Mouse (Mus musculus) neural tube, embryonic 11.5 days (tissue): ENCODE results near the gene Plagl1. TPM values are rescaled to one million over a fixed set of nuclear protein-coding genes. Genes with fewer than 3 reads are reported as not detected.

Source experiments
- ATAC-seq: fragments of 200-750 bp; cut with Nextera tagmentation; 2 replicates; pipeline ENCODE4 v1.8.0; 2017; ENCODE audit warnings: moderate number of reproducible peaks, mild to moderate bottlenecking, moderate TSS enrichment, moderate library complexity; ENCODE audit not compliant: insufficient read depth, low FRiP score, low TSS enrichment
- DNase-seq: peaks from one replicate; pipeline ENCODE4 v3.0.0-alpha.2; 2015; ENCODE audit warnings: low spot score
- H3K27ac ChIP-seq: fragments of 300-500 bp; sonication (generic); 2 replicates; pipeline ENCODE4 v1.5.1; 2014; ENCODE audit warnings: low read depth, mild to moderate bottlenecking, low read length
- H3K27me3 ChIP-seq: fragments of 300-500 bp; sonication (generic); 2 replicates; pipeline ENCODE4 v1.6.1; 2014; ENCODE audit warnings: mild to moderate bottlenecking, low read length, mixed read lengths; ENCODE audit not compliant: control insufficient read depth, insufficient read depth
- H3K36me3 ChIP-seq: fragments of 300-500 bp; sonication (generic); 2 replicates; pipeline ENCODE4 v1.6.1; 2014; ENCODE audit warnings: mild to moderate bottlenecking, low read length, moderate library complexity, mixed read lengths; ENCODE audit not compliant: control insufficient read depth, insufficient read depth
- H3K4me1 ChIP-seq: fragments of 300-500 bp; sonication (generic); 2 replicates; pipeline ENCODE4 v1.6.1; 2014; ENCODE audit warnings: low read length, mixed read lengths; ENCODE audit not compliant: control insufficient read depth, insufficient read depth
- H3K4me2 ChIP-seq: fragments of 300-500 bp; sonication (generic); 2 replicates; pipeline ENCODE4 v1.6.1; 2014; ENCODE audit warnings: low read depth, mild to moderate bottlenecking, moderate library complexity
- H3K4me3 ChIP-seq: fragments of 300-500 bp; sonication (generic); 2 replicates; pipeline ENCODE4 v1.5.1; 2014; ENCODE audit warnings: low read depth, low read length
- H3K9ac ChIP-seq: fragments of 300-500 bp; sonication (generic); 2 replicates; pipeline ENCODE4 v1.6.1; 2014; ENCODE audit warnings: mild to moderate bottlenecking, low read length
- H3K9me3 ChIP-seq: fragments of 300-500 bp; sonication (generic); 2 replicates; pipeline ENCODE4 v1.6.1; 2016; ENCODE audit warnings: low read length; ENCODE audit not compliant: control insufficient read depth
- WGBS: fragments of 180-500 bp; shearing (Covaris S2); extraction: QIAGEN DNeasy Blood & Tissue Kit; methylation state at CpG from one replicate; pipeline ENCODE4 v1.1.7; 2014; 5-methylcytosine and 5-hydroxymethylcytosine counted together
- polyA plus RNA-seq: library from polyadenylated mRNA; unstranded; fragments of >200 nt; fragmentation: Nextera tagmentation; extraction: Ambion mirVana; gene quantifications from 2 replicates; pipeline ENCODE4 v1.2.1, GENCODE M21; 2014

Plagl1 gene
- polyA plus RNA-seq, 1 experiment from 2014 or later, result 150 TPM

DNA sequence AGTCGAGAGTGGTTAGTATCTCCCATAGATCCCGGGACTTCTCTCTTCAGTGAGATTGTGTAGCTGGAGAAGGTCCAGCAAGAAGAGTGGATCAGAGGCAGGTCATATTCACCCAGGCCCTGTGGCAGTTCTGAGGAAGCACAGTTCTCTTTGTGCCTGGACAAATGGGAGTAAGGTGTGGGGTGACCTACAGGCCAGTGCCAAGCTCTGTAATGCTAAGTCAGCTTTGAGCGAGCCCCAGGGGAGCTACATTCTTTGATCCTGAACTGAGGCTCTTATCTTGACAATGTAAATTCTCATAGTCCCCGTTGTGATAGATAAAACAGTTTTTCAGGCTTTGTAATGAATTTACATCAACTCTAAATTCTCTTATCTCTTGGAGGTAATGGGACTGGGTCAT is 42.1 kb downstream of the Plagl1 start:
- ATAC-seq, result no peak
- Histone ChIP-seq H3K4me3 (no peak overlapping the region), H3K27ac (no peak overlapping the region), H3K9ac (no peak overlapping the region), H3K4me1 (no peaks in the 10 kb centered on the region), H3K36me3 (no peaks in the 10 kb centered on the region), H3K9me3 (no peaks in the 10 kb centered on the region), H3K4me2 (no peak overlapping the region), H3K27me3 (no peaks in the 10 kb centered on the region)
- 70% methylated on average over 4 of the region's 4 CpGs for WGBS
- DNase-seq, result no peak

DNA sequence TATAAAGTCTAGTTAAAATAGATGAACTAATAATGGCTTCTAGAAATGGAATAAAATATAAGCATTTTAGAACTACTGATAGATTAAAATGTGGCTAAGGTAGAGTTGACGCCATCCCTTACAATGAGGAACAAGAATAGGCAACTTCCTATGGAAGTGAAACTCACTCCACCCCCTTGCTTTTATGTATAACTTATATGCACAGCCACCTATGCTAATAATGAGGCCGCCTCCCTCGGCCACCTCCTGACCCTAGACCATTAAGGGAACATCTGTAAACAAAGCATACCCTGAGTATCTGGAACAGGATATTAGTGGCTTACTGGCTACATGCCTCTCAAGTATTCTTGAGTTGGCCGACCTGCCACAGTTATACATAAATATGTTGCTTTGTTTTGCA is 43.5 kb downstream of the Plagl1 start:
- 79% methylated on average over 4 of the region's 4 CpGs for WGBS
- ATAC-seq (no peak), DNase-seq (no peak)
- Histone ChIP-seq H3K4me3 (no peak overlapping the region), H3K4me1 (peaks cover 3% of the 10 kb centered on the region), H3K9me3 (no peaks in the 10 kb centered on the region), H3K27me3 (no peaks in the 10 kb centered on the region), H3K4me2 (no peak overlapping the region), H3K36me3 (no peaks in the 10 kb centered on the region), H3K9ac (no peak overlapping the region), H3K27ac (no peak overlapping the region)

DNA sequence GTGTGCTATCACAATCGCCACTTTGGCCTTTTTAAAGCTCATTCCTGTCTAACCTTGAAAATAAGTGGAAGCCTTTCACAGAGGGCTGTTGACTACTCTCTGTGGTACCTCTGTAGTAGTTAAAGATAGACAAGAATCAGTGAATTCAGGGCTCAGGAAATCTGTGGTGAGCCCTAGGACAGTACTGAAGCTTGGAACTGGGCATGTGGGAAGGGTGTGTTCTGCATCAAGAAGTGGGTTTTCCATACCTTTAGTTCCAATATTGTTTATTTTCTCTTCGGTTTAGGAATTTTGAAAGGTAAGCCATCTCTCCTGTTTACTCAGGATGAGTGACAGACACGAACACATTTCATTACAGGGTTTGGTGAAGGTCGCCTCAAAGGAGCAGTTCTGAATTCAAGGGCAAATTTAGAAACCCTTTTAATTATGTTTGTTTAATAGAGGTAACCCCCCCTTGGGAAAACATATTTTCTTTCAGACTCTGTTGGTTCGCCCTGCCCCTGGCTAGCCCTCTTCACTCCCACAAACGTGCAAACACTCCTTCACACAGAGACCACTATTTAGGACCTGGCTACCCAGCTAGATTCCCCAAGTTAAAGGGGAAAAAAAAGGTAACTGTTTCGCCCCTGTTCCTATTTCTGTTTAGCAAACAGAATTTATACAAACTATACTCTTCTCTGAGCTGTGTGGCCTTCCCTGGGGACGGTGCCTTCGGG is 46.8 kb downstream of the Plagl1 start:
- H3K4me1 ChIP-seq, result peaks cover 17% of the 10 kb centered on the region
- no peak overlapping the region for H3K4me2 ChIP-seq
- no peak overlapping the region for H3K4me3 ChIP-seq
- no peaks in the 10 kb centered on the region for H3K27me3 ChIP-seq
- ATAC-seq (no peak), DNase-seq (no peak)
- no peaks in the 10 kb centered on the region for H3K9me3 ChIP-seq
- H3K36me3 ChIP-seq, result no peaks in the 10 kb centered on the region
- H3K9ac ChIP-seq, result no peak overlapping the region
- peak overlapping the region; percentile 51 for H3K27ac ChIP-seq
- WGBS, result 51% methylated on average over 9 of the region's 9 CpGs

DNA sequence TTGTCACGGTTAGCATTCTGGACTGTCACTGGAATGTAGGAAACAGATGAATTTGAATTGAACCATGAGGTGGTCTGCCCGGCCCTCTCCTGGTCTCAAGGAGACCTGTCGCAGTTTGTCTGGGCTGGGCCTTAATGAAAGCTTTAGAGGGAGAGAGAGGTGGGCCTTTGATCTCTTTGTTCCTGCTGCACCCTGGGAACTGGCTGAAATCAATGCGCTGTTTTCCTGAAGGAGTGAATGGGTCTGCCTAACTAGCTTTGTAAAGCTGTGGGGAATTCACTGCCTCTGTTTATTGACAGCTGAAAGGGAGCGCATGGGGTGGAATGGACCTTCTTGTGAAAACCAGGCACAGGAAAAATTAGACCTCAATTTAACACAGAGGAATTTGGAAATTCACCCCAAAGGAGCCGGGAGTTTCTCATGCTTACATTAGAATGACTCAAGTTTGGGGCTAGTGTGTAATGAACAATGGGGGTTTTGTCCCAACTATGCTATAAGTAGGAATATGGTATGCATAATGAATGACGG is 47.8 kb downstream of the Plagl1 start:
- ATAC-seq, result peak; percentile 88
- no peak overlapping the region for H3K4me3 ChIP-seq
- WGBS, result 6% methylated on average over 7 of the region's 7 CpGs

DNA sequence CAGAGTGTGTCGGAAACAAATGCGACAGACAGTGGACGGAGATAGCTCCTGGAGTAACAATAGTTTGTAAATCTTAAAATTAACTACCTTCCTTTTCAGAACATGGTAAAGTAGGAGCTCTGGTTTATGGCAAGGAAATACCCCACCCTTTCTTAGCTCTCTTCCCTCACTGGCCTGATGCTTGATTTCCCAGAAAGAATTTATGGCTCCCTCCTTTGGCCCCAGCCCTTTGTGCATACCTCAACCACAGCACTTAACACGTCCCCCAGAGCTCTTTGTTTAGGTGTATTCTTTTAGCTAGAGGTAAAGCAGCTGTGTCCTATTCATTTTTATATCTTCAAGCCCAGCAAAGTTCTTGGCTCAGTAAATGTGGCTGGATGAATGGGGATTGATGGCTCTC is 48.5 kb downstream of the Plagl1 start:
- Histone ChIP-seq H3K4me3 (no peak overlapping the region), H3K9me3 (no peaks in the 10 kb centered on the region), H3K27ac (peak overlapping the region; percentile 51), H3K36me3 (no peaks in the 10 kb centered on the region), H3K4me2 (no peak overlapping the region), H3K4me1 (peaks cover 24% of the 10 kb centered on the region), H3K27me3 (no peaks in the 10 kb centered on the region), H3K9ac (no peak overlapping the region)
- 19% methylated on average over 4 of the region's 4 CpGs for WGBS
- ATAC-seq (peak; percentile 52), DNase-seq (no peak)

More for the DNA sequence above, 47.8 kb downstream of the Plagl1 start:
- Histone ChIP-seq H3K9ac (no peak overlapping the region), H3K27ac (peak overlapping the region; percentile 51), H3K9me3 (no peaks in the 10 kb centered on the region), H3K27me3 (no peaks in the 10 kb centered on the region), H3K36me3 (no peaks in the 10 kb centered on the region), H3K4me2 (no peak overlapping the region), H3K4me1 (peaks cover 24% of the 10 kb centered on the region)
- peak; percentile 77 for DNase-seq

DNA sequence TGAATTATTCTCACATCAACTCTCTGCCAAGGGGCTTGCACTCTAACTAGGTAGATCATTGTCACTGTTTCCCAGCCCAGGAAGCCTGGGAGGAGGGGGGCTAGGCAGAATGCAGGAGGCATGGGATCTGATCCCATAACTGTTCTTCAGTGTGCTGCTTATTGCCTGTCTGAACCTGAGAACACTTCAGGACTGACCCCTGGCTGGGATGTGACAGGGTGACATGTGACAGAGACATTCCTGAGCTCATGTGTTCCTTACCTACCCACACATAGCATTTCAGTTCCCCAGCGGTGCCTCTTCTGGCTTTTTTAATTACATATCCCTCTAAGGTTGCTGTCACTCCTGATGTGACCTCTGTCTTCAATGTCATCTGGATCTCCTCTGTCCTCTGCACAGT is 49.5 kb downstream of the Plagl1 start:
- Histone ChIP-seq H3K4me3 (no peak overlapping the region), H3K4me2 (no peak overlapping the region), H3K4me1 (peaks cover 29% of the 10 kb centered on the region), H3K27me3 (no peaks in the 10 kb centered on the region), H3K9me3 (no peaks in the 10 kb centered on the region), H3K27ac (peak overlapping the region; percentile 51), H3K9ac (no peak overlapping the region), H3K36me3 (no peaks in the 10 kb centered on the region)
- no peak for ATAC-seq
- no peak for DNase-seq
- 70% methylated on average over 1 of the region's 1 CpGs for WGBS

DNA sequence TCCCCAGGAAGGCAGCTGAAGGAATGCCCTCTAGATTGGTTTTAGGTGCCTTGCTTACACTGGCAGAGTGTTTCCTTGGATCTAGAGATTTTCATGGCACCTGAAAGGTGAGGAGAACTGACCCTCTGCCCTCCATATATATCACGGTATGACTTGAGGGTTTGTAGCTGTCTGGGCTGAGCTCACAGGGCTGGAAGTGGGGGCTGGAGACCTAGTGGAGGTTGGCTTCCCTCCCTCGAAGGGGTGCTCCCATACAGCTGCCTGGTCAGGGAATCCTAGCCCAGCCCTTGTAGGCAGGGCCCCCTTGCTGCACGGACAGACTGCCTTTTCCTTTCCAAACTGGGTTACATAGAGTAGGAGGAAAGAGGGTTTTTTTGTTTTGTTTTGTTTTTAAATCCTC is 52.5 kb downstream of the Plagl1 start:
- H3K9ac ChIP-seq, result no peak overlapping the region
- H3K27ac ChIP-seq, result no peak overlapping the region
- H3K9me3 ChIP-seq, result no peaks in the 10 kb centered on the region
- no peaks in the 10 kb centered on the region for H3K27me3 ChIP-seq
- WGBS, result 62% methylated on average over 3 of the region's 3 CpGs
- H3K4me3 ChIP-seq, result no peak overlapping the region
- ATAC-seq (no peak), DNase-seq (no peak)
- H3K4me2 ChIP-seq, result no peak overlapping the region
- peaks cover 49% of the 10 kb centered on the region for H3K4me1 ChIP-seq
- no peaks in the 10 kb centered on the region for H3K36me3 ChIP-seq

DNA sequence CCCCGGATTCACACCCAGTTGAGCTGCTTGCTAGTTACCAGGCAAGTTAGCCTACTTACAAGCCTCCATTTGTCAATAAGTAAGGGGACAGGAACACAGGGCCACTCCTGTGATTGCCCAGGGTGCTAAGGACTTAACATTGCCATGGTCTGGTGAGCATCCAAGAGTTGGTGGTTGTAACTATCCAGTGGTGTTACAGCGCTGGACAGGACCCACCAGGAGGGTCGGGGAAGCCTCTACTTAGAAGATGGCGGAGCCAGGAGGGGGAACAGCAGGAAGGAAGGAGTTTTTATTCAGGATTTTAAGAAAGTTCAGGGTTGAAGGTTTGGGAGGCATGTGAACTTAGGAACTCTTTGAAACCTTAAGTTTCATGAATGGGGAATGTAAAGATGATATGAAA is 53.3 kb downstream of the Plagl1 start:
- no peak overlapping the region for H3K4me2 ChIP-seq
- DNase-seq, result no peak
- H3K9ac ChIP-seq, result no peak overlapping the region
- no peaks in the 10 kb centered on the region for H3K9me3 ChIP-seq
- peaks cover 56% of the 10 kb centered on the region for H3K4me1 ChIP-seq
- H3K36me3 ChIP-seq, result no peaks in the 10 kb centered on the region
- H3K4me3 ChIP-seq, result no peak overlapping the region
- 71% methylated on average over 4 of the region's 4 CpGs for WGBS
- H3K27ac ChIP-seq, result 0 out of 2 replicates have a peak overlapping the region, but pooled peaks have one; percentile 11
- H3K27me3 ChIP-seq, result no peaks in the 10 kb centered on the region
- ATAC-seq, result no peak

DNA sequence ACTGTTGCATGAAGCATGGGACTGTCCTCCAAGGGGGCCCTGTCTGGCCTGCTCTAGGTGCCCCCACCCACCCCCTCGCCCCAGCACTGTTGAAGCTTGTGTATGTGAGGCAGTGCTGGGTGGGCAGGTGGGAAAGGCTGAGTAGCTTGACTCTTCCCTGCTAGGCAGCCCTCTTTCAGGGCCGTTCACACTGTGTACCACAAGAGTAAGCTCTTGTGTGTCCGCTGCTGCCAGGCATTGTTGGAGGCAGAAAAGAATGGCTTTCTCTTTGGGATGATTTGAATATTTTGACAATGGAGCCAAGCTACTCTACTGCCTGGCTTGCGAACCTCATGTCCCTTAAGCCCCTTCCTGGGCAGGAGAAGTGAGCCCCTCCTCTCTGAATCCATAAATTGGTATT is 54.7 kb downstream of the Plagl1 start:
- no peaks in the 10 kb centered on the region for H3K9me3 ChIP-seq
- no peak overlapping the region for H3K4me3 ChIP-seq
- no peaks in the 10 kb centered on the region for H3K27me3 ChIP-seq
- 40% methylated on average over 4 of the region's 4 CpGs for WGBS
- peak overlapping the region; percentile 77 for H3K27ac ChIP-seq
- peaks cover 44% of the 10 kb centered on the region for H3K4me1 ChIP-seq
- no peak overlapping the region for H3K9ac ChIP-seq
- no peaks in the 10 kb centered on the region for H3K36me3 ChIP-seq
- H3K4me2 ChIP-seq, result 0 out of 2 replicates have a peak overlapping the region, but pooled peaks have one; percentile 8
- ATAC-seq, result peak; percentile 73
- DNase-seq, result peak; percentile 60
